Mouse (Mus musculus): ENCODE measurements around the gene Lif. TPM values are rescaled to one million over a fixed set of nuclear protein-coding genes. Genes with fewer than 3 reads are reported as not detected.

Gene Lif
- total RNA-seq, 1 experiment from 2014 or later = 0.12 TPM

DNA sequence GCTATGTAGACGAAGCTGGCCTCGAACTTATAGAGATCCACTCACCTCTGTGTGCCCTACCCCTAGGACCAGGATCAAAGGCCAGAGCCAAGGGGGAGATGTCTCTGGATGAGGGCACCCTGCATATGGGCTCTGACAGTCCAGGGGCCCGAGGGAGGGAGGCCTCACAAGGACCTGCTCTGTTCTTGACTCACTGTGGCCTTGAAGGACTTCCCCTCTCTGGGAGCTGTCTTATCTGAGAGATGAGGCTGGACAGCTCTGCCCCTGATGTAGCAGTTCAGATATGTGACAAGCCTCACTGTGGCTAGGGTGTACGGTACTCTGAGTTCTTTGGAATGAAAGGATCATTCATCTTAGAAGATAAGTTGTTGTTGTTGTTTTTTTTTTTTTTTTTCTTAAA, 52.3 kb downstream of the Lif start:
- ATAC-seq (ENCODE audit: extremely low read depth, insufficient number of reproducible peaks, low FRiP score, poor library complexity, severe bottlenecking) = no peak

DNA sequence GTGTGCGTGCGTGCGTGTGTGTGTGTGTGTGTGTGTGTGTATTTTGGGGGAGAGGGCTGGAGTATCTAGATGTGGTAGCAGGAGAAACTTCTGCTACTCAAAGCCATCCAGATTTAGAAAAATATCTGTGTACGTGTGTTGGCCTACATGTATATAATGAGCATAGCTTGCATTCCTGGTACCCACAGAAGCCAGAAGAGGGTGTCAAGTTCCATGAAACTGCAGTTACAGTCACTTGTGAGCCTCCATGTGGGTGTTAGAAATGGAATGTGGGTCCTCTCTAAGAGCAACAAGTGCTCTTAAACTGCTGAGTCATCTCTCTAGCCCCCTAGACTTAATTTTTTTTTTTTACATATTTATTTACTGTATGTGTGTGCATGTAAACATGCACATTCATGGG, 53.0 kb downstream of the Lif start:
- no peak for ATAC-seq (ENCODE audit: extremely low read depth, insufficient number of reproducible peaks, low FRiP score, poor library complexity, severe bottlenecking)

DNA sequence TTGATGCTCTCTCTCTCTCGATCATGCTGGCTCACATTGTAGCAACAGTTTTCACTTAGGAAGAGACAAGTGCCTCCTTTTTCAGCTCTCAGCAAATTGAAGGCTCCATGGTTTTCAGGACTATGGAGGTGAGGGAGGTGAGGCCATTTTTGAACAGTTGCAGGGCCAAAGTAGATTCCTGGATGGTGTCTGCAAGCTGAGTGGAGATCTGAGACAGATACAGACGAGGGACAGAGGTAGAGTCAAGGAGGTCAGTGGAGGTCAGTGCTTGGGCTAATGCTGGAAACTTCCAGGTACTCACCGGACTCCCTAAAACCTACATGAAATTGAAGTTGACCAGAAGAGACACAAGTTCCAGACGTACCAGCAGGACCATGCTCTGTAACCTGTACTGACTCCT, 54.8 kb downstream of the Lif start:
- no peak for ATAC-seq (ENCODE audit: extremely low read depth, insufficient number of reproducible peaks, low FRiP score, poor library complexity, severe bottlenecking)

DNA sequence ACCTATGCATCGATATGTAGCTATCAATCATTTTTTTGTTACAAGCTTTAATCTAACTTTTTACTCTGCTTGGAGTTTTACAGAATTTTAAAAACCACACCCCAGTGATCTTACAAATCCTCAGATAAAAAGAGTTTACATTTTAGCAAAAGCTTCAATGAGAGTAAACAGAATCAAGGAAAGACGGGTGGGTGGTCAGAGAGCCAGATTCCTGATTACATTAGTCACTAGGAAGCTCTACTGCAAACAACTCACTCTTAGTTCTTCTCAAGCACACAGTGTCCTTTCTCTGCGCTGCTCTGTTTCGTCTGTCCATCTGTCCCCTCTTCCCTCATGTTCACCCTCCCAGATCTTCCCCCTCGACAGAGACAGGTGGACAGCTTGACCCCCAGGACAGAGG, 59.9 kb downstream of the Lif start:
- ATAC-seq (ENCODE audit: extremely low read depth, insufficient number of reproducible peaks, low FRiP score, poor library complexity, severe bottlenecking) = no peak

DNA sequence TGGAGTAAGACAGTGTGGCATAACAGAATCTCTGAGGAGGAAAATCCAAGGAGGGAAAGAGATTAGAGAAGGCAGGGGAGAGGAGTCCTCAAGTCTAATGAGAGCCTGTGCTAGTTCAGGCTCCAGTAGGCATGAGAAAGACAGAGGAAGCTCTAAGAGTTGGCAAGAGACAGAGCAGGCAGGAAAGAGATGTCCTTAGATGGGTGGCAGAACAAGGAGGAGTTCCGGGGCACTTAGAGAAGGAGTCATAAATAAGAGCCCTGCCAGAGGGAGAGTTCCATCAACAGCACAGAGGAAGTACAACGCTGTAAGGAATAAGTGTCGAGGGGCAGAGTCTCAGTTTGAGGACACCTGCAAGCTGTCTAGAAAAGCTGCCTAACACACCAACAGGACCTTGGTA, 60.7 kb downstream of the Lif start:
- no peak for ATAC-seq (ENCODE audit: extremely low read depth, insufficient number of reproducible peaks, low FRiP score, poor library complexity, severe bottlenecking)

DNA sequence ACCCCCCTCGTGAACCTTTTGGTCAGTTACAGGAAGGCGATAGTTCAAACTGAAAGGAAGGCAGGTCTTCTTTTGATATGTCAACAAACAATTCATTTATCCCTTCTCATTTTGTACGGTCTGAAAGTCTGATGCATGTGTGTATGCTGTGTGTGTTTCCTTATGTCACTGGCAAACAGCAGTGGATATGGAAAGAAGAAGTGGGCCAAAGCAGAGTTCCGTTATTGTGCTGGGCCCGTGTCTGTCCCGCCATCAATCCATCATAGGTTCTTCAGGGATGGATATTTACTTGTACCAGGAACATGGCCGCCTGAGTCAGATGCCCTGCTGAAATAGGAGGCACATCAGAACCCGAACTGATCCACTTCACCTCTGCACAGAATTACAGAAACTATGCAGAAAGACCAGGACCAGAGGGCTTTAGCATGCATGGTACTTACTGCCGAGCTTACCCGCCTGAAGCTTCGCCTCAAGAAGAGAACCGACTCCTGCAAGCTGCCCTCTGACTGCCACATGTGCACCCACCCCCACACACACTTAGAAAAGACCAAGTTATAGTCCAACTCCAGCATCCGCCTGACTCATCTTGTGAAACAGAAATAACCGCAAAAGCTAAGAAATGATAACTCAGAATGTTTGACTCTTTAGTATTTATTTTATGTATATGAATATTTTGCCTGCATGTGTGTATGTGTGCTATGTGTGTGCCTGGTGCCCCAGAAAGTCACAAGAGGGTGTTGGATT, 62.0 kb downstream of the Lif start:
- no peak for ATAC-seq (ENCODE audit: extremely low read depth, insufficient number of reproducible peaks, low FRiP score, poor library complexity, severe bottlenecking)

DNA sequence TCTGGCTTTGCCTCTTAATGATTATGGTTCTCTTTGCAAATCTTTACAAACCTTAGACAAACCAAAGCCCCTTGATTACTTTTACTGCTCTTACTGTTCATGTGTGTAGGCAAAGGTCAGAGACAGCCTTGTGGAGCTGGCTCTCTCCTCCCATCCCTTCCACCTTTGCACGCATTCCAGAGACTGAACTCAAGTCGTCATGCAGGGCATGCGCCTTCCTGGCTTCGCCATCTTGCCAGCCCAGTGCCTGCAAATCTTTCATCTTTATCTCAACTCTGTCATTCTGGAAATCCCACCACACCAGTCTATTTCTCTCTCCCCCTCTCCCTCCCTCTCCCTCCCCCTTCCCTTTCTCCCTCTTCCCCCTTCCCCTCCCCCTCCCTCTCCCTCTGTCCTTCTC, 63.5 kb downstream of the Lif start:
- ATAC-seq (ENCODE audit: extremely low read depth, insufficient number of reproducible peaks, low FRiP score, poor library complexity, severe bottlenecking) = no peak

Other genes starting within 250 kb of the Lif start
- gene Sec14l4, start 226.1 kb upstream of the Lif start, total RNA-seq (2017) = not detected in 2 replicates
- not detected in 2 replicates for gene Sec14l3, start 192.7 kb upstream of the Lif start, total RNA-seq (2017)
- gene Mtfp1, start 162.1 kb upstream of the Lif start, total RNA-seq (2017) = 1.8 TPM in 1 of 2 replicates, not detected in the other
- gene Sec14l2, start 134.1 kb upstream of the Lif start, total RNA-seq (2017) = 0.47 TPM in 1 of 2 replicates, not detected in the other
- 32.2 and 39.6 TPM in 2 replicates for gene Rnf215, start 122.4 kb upstream of the Lif start, total RNA-seq (2017)
- 3.6 and 5.0 TPM in 2 replicates for gene Ccdc157, start 97.3 kb upstream of the Lif start, total RNA-seq (2017)
- 26.0 and 26.3 TPM in 2 replicates for gene Sf3a1, start 97.2 kb upstream of the Lif start, total RNA-seq (2017)
- 23.5 and 24.8 TPM in 2 replicates for gene Tbc1d10a, start 70.8 kb upstream of the Lif start, total RNA-seq (2017)
- gene Castor1, start 39.3 kb upstream of the Lif start, total RNA-seq (2017) = 1.7 and 2.2 TPM in 2 replicates
- 95.2 and 98.0 TPM in 2 replicates for gene Osm, start 21.1 kb upstream of the Lif start, total RNA-seq (2017)
- 0.58 TPM in 1 of 2 replicates, not detected in the other for gene Hormad2, start 183.5 kb downstream of the Lif start, total RNA-seq (2017)

Measured in neutrophil, adult 5-6 weeks (primary cell).